Mouse (Mus musculus) cerebellum, adult 11-12 months (tissue): ENCODE measurements around the gene Traf3ip1.
A peak's percentile ranks its signal among the peaks of the same experiment; 100 is the strongest.

Source experiments
- DNase-seq: peaks from one replicate; pipeline ENCODE4 v3.0.0; 2022

Traf3ip1 gene

DNA sequence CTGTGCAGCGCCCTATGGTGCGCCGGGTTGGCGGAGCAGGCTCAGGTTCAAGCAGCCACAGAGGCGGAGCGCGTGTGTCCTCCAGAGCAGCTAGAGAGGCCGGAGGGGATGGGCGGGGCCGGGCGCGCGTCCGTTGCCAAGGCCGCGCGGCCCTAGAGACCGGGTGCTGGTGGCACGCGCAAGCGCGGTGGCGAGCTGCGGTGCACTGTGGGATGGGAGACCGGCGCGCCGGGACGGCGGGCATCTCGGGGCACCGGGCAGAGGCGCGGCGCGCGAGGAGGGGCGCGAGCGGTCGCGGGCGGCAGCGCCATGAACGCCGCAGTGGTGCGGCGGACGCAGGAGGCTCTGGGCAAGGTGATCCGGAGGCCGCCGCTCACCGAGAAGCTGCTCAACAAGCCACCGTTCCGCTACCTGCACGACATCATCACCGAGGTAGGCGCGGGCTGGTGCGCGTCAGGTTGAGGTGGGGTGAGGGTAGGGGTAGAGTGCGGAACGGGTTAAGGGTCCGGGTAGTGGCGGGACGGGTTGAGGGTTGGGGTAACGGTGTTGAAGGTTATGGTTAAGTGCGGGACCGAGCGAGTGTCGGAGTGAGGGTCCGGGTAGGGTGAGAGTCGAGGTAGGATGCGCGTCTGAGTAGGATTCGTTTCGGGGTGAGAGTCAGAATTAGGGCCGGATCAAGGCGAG lies at the start of gene Traf3ip1:
Traf3ip1 (plus strand) TSS at position 191 of the 684 bp plus-strand sequence.
- DNase-seq: peak; percentile 96

DNA sequence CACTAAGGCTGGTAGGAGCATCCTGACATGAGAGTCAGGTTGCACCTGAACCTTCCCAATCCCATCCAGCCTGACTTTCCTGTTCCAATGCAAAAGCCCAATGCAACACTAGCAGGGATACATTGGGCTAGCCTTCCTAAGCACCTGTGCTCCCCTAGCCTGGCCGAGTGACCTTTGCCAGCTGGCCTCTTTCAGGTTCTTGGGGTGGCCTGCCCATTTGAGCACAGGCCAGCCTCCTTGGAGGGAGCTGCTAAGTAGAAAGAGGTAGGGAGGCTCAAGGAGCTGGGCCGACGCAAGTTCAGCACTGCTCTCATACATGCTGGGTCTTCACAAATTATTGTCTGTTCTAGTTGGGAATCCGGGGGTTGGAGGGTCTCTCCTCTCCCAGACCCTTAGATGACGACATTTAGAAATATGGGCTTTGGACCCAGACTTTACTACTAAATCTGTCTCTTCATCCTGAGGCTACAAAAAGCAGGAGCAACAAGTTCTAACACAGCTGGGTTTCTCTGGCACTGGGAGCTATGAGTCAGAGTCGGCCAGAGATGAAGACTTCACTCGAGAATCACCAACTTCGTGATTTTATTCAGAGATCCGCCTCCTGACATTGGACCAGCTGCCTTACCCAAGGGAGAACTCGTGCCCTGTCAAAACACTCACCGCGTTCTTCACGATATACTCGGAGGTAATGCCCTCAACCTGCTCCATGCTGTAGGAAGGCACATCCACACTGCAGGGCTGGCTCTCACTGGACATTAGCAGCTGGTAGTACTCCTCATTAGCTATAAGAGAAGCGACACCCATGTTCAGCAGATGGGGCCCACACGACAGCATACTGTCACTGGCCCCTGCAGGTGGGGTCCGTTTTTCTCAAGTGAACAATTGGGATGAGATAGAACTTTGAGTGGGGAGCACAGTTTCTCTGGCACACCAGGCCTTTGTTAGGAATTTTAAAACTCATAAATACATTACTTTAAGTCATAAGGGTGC lies 49.3 kb upstream of the Traf3ip1 start:
- no peak for DNase-seq

GRCm38 (mm10) chr1:91446060-91446459 lies 48.4 kb upstream of the Traf3ip1 start:
- no peak for DNase-seq

GRCm38 (mm10) chr1:91446511-91446910 lies 47.9 kb upstream of the Traf3ip1 start:
- DNase-seq: no peak

DNA sequence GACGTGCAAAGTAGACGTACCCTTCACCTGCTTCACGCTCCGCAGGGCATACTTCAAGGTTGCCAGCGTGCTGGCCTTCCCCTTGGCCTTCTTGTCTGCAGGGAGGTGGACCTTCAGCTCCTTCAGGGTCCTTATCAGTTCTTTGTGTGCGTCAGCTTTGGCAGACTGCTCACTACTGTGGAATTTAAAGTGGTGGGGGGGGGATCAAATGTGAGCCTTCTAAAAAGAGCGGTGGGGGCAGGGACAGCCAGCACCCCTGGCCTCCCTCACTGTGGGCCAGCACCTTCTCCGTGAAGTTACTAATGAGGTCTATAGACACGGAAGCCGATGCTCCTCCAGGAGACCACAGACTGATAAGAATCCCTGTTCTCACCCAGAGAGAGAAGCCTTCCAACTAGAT lies 45.8 kb upstream of the Traf3ip1 start:
- DNase-seq: no peak

DNA sequence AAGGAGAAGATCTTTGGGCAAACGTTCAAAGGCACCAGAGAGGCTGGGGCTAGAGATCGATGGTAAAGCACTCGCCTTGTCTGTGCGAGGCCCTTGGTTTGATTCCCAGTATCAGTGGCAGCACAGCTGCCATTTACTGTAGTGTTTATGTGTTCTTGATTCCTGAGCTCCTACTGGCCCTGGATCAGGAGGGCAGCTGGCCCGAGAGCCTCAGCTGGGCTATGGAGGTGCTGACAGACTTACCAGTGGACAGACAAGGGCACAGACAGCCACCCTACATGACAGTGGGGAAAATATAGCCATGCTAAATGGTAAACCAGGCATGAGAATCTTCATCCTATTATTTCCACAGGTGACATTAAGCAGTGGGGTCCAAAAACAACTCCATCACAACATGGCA lies 43.6 kb upstream of the Traf3ip1 start:
- DNase-seq: no peak

DNA sequence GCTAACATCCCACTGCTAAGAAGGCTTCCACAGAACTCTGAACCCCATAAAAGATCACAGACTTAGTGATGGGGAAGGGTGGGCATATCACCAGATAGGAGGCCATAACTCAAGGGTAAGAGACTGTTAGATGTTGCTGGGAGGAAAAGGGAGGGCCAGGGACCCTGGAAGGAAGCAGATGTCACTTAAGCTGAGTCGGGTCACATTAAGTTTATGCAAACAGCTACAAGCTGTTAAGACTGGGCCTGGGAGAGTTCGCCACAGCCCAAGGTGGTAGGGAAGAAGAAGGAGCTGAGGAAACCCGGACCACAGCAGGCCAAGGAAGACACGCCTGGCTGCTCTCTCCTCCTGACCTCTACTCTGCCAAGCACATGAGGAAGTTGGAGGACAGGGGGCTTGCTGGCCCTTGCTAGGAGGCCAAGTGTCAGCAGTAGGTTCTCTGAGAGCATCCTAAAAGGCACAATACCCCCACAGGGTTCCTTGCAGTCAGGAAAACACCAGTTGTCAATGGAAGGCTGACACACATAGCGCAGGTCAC lies 42.8 kb upstream of the Traf3ip1 start:
- DNase-seq: no peak

- no peak for DNase-seq
Measured at GRCm38 (mm10) chr1:91453932-91454331, 40.5 kb upstream of the Traf3ip1 start.

DNA sequence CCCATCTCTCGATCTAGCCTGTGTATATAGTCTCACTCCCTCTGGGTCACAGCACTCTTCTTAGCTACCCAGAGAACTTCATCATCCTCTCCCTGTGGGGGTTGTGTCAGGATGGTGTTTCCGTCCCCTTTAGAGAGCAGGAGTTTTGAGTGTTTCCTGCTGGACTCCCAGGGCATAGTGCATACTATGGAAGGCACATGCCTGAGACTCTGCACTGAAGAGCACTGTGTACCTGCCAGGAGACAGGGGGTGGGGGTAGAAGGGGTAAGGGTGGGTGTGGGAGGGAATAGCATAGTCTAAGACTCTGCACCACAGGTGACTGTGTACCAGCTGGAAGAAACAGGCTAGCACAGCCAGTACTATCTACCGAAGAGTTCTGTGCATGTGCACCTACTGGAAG lies 40.1 kb upstream of the Traf3ip1 start:
- no peak for DNase-seq

DNA sequence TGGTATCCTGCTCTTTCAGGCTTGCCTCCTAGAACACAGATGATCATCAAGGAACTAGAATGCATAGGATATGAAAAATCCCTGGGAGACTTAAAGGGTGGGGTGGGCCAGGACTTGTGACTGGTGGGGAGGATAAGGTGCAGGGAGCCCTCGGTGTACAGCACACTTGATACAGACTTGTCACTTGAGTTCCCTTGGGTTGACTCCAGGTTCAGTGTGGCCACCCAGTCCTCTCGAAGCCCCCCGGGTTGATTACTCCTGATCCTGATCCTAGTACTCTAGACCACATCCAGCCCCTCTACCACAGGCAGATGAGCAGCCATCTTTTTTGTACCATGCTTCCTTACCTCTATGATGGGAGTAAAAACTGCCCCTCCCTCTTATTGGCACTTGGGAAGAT lies 39.5 kb upstream of the Traf3ip1 start:
- no peak for DNase-seq

DNA sequence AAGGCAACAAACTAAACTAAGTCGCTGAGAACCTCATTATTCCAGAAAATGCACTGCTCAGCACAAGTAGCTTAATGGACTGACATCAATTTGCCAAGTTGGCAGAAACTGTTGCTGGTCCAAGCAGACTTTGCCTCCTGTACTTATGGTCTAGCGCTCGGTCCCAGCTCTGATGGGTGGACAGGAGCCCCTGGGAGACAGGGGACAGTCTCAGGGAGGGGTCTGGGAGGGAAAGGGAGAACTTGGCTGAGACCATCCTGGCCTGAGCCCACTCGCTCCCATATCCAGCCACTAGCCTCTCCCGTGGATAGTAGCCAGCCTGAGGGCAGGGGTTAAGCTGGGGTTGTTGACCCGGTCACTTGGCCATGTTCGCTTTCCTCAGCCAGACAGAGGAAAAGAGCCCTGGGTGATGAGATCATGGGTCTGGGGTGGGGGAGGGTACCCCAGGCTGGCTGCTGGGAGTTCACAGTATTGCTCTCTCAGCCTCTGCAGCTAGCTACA lies 38.7 kb upstream of the Traf3ip1 start:
- no peak for DNase-seq

DNA sequence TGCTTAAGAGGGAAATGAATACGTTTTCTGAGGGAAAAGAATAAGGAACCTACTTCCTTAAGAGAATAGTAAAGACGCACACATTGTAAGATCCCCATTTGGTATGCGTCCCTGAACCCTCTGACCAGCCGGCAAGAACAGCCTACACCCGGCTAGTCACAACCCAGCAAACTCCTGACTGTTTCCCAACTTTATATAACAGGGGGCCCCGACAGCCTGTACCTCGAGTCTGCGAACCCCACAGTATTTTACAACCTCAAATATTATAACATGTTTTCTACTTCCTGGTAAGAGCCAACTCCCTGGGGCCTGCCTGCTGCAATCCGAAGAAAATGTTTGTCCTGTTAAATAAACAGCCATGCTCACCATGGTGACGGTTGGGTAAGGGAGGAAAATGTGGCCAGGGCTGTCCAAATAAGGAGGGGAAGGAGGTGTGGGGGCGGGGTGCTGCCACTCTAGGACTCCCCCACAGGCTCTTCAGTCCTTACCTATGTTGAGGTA lies 38.1 kb upstream of the Traf3ip1 start:
- peak; percentile 39 for DNase-seq

DNA sequence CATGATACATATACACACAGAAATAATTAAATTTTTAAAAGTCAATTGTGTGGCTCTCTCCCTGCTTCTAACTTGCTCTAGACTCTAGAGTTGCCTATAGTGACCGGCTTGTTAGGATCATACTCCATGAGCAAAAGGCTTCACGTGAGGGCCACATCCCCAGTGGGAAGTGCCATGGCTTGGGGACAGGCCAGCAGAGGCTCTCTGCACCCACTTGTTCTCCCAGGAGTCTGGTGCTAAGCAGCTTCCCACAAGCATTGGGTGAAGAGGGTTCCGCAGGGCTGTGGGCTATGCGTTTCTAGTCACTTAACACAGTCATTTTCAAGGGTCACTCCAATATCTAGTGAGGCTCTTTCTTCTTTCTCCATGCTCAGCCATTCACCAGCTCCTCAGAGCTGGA lies 37.3 kb upstream of the Traf3ip1 start:
- DNase-seq: no peak

GRCm38 (mm10) chr1:91457698-91458097 lies 36.7 kb upstream of the Traf3ip1 start:
- no peak for DNase-seq

GRCm38 (mm10) chr1:91458223-91458861 lies 36.1 kb upstream of the Traf3ip1 start:
- peak; percentile 77 for DNase-seq

DNA sequence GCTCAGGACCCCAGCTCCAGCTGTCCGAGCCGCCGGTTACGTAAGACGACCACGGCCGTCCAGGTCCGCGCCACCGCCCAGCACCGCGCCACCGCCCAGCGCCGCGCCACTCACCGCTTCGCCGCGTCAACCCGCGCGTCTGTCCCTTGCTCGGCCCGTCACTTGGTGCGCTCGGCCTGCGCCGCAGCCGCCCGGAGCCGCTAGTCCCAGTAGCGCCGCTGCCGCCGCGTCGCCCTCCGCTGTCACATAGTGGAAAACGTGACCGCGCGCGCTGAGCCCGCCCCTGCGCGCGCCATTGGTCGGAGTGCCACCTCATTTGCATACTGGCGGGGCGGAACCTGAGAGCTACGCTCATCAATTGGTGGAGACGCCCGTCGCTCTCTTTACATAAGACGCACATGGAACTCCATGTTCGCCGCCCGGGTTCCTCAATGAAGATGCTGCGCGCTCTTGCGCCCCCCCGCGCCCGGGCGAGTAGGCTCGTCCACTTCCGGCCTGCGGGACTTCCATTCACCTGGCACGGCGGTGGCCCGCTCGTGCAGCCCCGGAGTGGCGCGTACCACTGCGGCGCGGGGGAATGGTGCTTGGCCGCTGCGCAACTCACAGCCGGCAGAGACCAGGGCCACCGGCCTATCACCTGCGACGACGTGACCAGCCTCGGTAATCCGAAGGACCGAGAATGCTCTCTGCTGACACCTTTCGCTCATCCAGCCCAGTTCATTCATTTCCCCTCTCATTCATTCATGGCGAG lies 35.2 kb upstream of the Traf3ip1 start, which contains the start of gene Per2:
Per2 (minus strand) TSS at position 266 of the 751 bp plus-strand sequence.
- DNase-seq: peak; percentile 100

GRCm38 (mm10) chr1:91460069-91460468 lies 34.4 kb upstream of the Traf3ip1 start:
- no peak for DNase-seq

DNA sequence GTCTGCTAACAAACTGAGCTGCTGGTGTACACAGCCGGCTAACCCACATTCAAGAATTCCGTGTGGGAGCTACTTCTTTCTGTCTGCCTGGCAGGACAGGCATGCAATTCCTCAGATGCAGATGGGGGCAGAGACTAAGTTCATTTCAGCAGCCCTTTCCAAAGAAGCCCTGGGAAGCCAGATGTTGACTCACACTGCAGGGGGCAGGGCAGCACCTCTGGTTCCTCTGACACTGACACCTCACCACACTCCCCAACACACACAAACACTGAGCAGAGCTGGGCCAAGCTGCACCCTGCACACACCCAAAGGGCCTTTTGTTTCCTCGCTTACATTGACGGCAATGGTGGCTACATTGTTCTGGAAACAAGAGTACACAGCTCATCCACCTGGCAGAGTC lies 33.9 kb upstream of the Traf3ip1 start:
- peak; percentile 55 for DNase-seq

DNA sequence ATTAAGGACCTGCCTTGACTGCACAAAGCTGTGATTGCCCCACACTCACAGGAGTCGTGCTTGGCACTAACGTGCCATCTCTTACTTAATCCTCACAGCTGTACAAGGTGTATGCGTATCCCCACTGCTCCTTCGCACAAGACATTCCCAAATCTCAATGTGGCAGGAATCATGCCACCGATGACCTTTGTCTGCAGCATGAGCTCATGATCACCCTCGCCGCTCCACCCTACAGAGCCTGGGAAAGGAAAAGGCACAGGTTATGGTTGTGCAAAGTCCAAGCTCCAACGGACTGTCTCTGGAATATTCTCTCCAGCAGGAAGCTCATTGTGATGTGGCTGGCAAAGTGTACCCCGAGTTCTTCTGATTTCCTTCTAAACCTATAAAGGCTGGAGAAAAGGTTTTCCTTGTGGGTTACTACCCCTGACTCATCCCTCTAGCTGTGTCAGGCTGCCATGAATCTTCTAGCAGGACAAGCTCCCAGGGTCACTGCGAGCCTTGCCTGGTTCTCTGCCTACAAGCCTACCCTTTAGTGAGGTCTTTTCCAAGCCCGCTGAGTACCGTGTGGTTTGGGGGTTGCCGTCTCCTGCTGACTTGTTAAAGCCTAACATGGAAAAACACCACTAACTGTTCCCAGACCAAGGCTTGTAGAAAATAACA lies 31.0 kb upstream of the Traf3ip1 start:
- DNase-seq: no peak

DNA sequence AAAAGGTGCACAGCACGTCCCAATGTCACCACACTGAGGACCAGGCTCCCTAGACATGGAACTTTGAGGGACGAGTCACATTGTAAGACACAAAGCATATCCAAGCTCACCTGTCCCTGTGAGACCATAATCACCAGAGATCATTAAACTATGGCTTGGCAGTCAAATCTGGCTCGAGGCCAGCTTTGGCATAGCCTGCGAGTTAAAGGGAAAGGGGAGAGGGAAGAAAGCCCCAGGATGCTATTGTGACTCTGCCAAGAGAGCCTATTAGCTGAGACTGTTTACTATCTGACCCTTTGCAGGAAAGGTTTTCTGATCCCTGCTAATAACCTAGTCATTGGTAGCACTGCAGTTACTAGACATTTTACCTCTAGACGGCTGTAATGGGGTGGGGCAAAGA lies 30.0 kb upstream of the Traf3ip1 start:
- DNase-seq: no peak

DNA sequence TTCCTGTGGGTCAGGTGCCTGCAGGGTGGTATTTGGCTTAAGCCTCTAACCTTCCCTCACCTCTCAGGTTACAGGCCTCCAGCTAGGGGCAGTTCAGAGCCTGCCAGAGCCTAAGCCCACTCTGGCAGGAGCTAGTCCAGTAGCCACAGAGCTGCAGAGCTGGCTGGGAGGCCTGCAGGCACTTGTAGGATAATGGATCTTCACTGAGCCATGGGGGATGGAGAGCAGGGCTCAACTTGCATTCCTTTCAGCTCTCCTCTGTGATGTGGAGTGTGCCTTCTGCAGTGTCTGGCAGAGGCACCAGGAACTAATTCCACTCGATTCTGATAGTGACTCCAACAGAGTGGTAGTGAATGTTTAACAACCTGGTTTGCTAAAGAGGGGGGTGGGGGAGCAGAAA lies 29.2 kb upstream of the Traf3ip1 start:
- DNase-seq: no peak
